Mouse (Mus musculus) 3134 (cell line): ENCODE data around the gene Hsd17b3.

Experiments
- DNase-seq: peaks from one replicate; pipeline ENCODE4 v3.0.0-alpha.2; 2011; ENCODE audit warnings: low spot score; ENCODE audit not compliant: insufficient read length; ENCODE audit errors: extremely low read depth

Gene Hsd17b3

DNA sequence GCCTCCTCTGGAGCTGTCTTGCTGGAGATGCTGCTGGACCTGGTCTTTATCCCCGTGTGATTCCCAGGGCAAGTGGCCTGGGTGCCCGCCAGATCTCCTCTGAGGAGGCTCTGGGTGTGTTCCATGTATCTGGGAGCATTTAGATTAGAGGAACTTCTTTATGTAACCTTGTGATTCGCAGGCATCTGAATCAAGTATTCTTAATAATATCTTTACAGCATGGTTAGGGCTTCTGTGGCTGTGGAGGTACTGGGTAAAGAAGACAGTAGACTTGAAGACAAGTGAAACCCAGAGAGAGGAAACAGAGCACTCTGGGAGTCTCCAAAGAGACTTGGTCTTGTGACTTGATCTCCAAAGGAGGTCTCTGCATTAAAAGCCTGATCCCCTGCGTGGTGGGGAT is at the start of gene Hsd17b3:
TSS of gene Hsd17b3 (minus strand) at position 101 of the 400 bp plus-strand sequence.
- DNase-seq, result no peak

- DNase-seq, result no peak
Measured at GRCm38 (mm10) chr13:64129616-64130375, 40.8 kb upstream of the Hsd17b3 start.

DNA sequence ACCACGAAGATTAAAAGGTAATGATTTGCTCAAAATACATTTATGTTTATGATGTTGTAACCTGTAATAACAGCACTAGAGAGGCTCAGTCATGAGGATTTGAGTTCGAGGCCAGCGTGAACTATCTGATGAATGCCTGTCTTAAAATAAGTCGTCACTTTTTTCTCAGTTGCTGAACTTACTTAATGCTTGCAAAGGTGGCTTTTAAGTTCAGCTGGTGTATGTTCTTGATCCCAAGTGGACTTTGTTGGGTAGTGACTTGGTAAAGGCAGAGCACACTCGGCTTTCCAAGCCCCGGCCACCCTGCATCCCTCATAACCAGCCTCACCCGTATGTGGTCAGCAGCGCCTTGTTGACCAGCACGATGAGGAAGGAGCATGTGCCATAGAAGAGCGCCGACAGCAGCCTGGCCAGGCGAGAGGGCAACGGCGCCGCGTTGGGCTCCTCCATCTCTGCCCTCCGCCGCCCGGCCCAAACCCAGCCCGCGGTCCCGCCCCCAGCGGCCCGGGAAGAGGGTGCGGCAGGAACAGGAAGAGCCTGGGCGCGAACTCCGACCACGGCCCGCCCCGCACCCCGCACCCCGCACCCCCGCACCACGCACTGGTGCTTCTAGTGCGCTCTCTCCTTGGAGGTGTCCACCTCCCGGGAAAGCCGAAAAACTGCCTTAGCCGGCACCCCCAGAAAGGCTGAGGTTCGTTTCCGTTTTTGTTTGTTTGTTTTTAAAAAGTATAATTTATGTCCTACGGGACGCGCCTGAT is 40.0 kb upstream of the Hsd17b3 start, which contains the start of gene Slc35d2:
TSS of gene Slc35d2 (minus strand) at position 511 of the 758 bp plus-strand sequence.
- DNase-seq, result peak; percentile 74

- no peak for DNase-seq
Measured at GRCm38 (mm10) chr13:64126316-64126715, 37.3 kb upstream of the Hsd17b3 start.

GRCm38 (mm10) chr13:64124886-64125285 is 35.9 kb upstream of the Hsd17b3 start:
- no peak for DNase-seq

DNA sequence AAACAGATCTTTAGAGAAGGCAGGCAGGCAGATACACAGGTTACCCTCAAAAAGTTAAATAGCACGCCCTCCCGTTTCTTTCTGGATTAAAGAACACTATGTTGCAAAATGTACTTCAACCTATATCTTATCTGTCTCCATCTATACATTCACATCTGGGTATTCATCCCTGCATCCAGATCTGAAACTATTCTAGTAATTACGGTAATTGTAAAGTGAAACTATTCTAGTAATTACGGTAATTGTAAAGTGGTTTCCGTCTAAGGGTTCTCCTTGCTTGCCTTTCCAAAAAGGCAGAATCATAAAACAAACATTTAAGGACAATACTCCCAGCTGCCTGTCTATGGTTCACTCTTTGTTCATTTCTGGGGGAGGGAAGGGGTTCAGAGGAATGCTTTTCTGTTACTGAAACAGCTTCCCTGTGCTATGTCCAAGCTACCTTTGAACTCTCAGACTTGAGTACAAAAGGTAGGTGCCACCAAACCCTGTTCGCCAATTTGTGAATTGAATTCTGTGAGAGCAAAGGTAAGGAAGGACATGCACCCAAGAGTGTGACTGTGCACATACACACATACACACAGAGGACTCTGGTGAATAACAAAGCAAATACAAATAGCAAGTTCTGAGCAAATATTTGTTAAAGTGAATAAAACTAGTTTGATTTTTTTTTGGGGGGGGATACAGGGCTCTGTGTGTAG is 34.6 kb upstream of the Hsd17b3 start:
- DNase-seq, result no peak

DNA sequence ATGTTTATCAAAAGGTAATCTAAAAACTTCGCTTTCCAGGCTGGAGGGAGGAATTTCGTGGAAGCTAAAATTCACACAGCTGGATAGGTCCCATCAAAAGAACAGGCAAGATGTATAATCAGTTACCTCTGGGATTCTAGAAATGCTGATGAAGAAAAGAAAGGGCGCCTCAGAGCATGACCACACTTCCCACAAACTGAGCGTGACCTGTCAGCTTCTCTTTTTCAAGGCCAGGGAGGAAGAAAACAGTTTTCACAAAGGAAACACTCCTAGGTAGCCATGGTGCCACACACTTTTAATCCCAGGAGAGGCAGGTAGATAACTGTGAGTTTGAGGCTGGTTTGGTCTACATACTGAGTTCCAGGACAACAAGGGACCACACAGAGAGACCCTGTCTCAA is 31.7 kb upstream of the Hsd17b3 start:
- DNase-seq, result no peak

- no peak for DNase-seq
Measured at GRCm38 (mm10) chr13:64117442-64117841, 28.4 kb upstream of the Hsd17b3 start.

GRCm38 (mm10) chr13:64110421-64110820 is 21.4 kb upstream of the Hsd17b3 start:
- DNase-seq, result no peak

GRCm38 (mm10) chr13:64108381-64108850 is 19.4 kb upstream of the Hsd17b3 start:
- DNase-seq, result no peak

DNA sequence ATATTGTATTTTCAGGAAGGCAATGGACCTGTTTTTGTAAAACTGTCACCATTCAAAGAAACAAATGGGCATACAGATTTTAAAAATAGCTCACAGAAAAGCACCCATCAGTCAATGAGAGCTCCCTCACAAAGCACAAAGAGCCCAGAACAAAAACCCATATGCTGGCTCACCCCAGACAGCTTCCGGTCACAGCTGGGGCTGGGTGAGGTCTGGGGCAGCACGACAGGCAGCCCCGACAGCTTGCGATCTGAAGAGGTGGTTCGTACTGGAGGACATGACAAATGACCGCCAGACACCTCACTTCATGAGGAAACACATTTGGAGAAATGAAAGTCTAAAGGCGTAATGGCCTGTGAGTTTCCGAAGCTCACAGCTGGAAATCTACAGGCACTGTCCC is 18.5 kb upstream of the Hsd17b3 start:
- no peak for DNase-seq

DNA sequence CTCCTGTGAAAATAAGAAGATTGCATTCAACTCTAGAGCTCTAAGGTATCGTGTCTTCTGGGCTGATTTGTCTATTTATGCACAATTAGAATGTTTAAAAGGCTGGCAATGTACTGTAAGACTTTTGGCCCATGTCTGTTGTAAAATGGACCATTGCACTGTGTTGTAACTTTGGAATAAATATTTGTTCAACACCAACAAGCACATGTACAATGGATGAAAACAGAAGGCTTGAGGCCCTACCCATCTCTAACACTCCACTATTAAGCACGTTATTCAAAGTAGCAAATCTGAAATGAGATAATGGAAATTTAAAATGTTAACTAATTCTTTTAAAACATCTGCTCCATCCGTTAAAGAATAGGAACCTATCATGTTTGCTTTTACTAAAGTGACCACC is 18.1 kb upstream of the Hsd17b3 start:
- DNase-seq, result no peak

DNA sequence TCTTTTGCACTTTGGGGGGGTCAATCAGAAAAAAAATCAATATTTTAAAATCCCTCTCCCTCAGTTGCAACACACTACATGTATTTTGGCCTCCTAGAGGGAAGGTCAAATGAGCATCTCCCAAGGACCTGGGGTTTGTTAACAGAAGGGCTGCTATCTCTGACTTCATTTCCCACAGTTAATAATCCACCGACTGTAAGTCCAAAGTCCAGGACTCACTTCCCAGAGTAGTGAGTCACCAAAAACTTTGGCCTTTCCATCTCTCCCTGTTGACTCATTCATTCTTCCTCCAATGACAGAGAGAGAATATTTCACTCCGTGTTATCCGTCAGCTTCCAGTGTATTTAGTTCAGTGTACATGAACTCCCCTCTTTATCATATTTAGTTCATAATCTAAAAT is 16.7 kb upstream of the Hsd17b3 start:
- DNase-seq, result peak; percentile 24

- DNase-seq, result no peak
Measured at GRCm38 (mm10) chr13:64100186-64100585, 11.2 kb upstream of the Hsd17b3 start.

DNA sequence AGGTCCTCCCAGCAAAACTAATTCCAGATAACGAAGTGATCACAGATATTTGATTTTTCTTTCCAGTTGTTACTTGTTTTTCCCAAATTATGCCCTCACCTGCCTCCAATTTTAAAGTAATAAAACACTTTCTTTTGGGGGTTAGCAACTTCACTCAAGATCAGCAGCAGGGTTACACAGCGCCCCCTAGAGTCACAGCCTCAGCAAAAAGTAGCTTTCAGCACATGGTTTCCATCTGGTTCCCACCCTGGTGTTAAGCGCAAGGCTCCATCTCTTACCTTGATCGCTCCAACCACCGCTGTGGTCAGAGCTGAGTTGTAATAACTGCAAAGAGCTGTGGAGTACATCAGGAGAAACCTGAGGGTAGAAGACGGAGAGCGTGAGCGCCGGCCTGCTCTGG is 10.0 kb upstream of the Hsd17b3 start:
- DNase-seq, result no peak

DNA sequence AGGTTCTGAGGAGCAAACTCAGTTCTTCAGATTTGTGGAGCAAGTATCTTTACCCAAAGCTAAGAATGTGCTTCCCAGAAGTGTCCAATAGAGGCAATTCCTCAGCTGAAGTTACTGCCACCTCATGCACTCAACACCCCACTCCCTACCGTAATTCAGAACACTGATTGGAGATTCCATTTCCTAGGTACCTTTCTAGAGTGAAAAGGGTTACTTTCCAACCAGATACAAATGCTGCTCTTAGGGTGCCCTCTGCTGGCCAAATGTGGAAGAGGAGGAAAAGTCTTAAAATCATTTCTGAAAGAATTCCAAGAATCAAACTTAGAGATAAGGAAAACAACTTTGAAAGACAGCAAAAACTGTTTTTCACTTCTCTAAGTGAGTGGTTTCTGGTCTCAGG is 4.3 kb upstream of the Hsd17b3 start:
- no peak for DNase-seq

DNA sequence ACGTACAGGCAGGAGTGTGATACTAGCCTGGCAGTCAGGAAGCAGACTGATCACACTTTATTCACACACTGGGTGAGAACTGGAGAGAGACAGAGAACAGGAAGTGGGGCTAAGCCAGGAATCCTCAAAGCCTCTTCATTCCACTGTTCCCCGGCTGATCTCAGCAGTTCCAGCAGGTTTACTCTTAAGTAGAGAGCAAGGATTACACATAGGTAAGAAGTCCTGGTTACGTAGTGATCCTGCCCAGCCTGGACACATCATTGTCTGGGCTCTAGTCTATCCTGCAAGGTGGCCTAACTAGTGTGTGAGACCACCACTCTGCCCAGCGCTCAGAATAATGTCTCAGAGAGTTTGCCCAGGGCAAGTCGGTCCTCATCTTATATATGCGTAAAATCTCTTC is 3.7 kb upstream of the Hsd17b3 start:
- DNase-seq, result no peak

DNA sequence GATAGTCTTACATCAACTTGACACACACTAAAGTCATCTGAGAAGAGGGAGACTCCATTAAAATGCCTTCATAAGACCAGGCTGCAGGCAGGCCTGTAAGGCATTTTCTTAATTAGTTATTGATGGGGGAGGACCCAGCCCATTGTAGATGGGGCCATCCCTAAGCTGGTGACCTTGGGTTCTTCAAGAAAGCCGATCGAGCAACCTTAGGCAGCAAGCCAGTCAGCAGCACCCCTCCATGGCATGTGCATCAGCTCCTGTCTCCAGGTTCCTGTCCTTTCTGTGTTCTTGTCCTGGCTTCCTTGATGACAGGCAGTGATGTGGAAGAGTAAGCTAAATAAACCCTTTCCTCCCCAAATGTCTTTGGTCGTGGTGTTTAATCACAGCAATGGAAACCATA is 3.1 kb upstream of the Hsd17b3 start:
- DNase-seq, result no peak

- DNase-seq, result no peak
Measured at GRCm38 (mm10) chr13:64091006-64091405, 2.0 kb upstream of the Hsd17b3 start.

DNA sequence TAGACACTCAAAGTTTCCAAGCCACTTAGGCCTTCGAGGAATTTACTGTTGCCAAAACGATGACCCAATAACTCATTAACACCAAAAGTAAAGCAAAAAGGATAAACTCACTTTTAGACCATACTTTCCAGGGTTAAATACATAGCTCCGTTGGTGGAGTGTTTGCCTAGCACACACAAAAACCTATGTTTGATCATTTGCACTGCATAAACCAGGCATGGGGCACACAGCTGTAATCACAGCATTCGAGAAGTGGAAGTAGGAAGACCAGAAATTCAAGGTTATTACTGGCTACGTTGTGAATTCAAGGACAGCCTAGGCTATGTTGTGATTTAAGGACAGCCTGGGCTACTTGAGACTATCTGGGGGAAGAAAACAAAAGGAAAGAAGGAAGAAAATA is 1.2 kb upstream of the Hsd17b3 start:
- no peak for DNase-seq

DNA sequence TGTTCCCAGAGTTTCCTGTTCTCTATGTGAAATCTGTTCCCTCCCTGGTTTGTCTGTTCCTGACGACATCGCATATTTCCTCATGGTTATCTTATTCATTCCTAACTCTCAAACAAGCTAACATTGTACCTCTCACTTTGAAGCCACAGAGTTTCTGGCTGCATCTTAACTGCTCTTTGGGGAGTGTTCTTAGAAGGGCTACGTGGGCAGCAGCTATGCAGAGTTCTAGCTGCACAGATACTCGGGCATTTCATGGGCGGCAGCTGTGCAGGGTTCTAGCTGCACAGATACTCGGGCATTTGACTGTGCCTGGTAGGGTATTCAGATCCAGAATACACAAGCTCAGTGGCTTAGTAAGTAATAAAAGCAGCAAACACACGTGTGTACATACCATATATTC is 973 bp downstream of the Hsd17b3 start:
- DNase-seq, result no peak
